Mouse (Mus musculus) myocyte (in vitro differentiated cells): Measurements from ENCODE around the gene Tmem116. TPM values are rescaled to one million over a fixed set of nuclear protein-coding genes. Genes with fewer than 3 reads are reported as not detected.
A peak's percentile ranks its signal among the peaks of the same experiment; 100 is the strongest.

Experiments used
- H3K27me3 ChIP-seq: one replicate; pipeline ENCODE4 v1.6.1; 2011; ENCODE audit not compliant: control insufficient read depth, insufficient read depth, insufficient read length
- H3K36me3 ChIP-seq: one replicate; pipeline ENCODE4 v1.6.1; 2011; ENCODE audit not compliant: control insufficient read depth, insufficient read depth
- H3K4me2 ChIP-seq: one replicate; pipeline ENCODE4 v1.6.1; 2011; ENCODE audit warnings: low read depth, control low read depth
- H3K4me3 ChIP-seq: one replicate; pipeline ENCODE4 v1.5.1; 2011; ENCODE audit warnings: mild to moderate bottlenecking, control low read depth, moderate library complexity
- H3K79me2 ChIP-seq: one replicate; pipeline ENCODE4 v1.6.1; 2011; ENCODE audit not compliant: control insufficient read depth, insufficient read depth
- H3ac ChIP-seq: one replicate; pipeline ENCODE4 v1.6.1; 2011; ENCODE audit not compliant: control insufficient read depth, insufficient read length
- CEBPB ChIP-seq: IDR thresholded peaks from 2 replicates; pipeline ENCODE4 v1.6.1; 2011; ENCODE audit warnings: mild to moderate bottlenecking, moderate library complexity; ENCODE audit not compliant: poor library complexity, insufficient read depth, severe bottlenecking
- E2F4 ChIP-seq: IDR thresholded peaks from one replicate; pipeline ENCODE4 v1.6.1; 2011; ENCODE audit warnings: mild to moderate bottlenecking, control low read depth, moderate library complexity; ENCODE audit not compliant: insufficient read depth
- MAX ChIP-seq: IDR thresholded peaks from one replicate; pipeline ENCODE4 v1.6.1; 2011; ENCODE audit warnings: low read depth, mild to moderate bottlenecking, control low read depth
- MYOD1 ChIP-seq, 3 experiments: IDR thresholded peaks; one replicate each; pipeline ENCODE4 v1.6.1; 2011; ENCODE audit warnings: control low read depth in 2 of 3, low read depth in 2 of 3, mild to moderate bottlenecking in 2 of 3, moderate library complexity in 1 of 3; ENCODE audit not compliant: insufficient read length in 2 of 3, control insufficient read depth in 1 of 3
- MYOG ChIP-seq, 3 experiments: IDR thresholded peaks; one replicate each; pipeline ENCODE4 v1.6.1; 2011; ENCODE audit warnings: control low read depth in 2 of 3, low read depth in 2 of 3, mild to moderate bottlenecking in 2 of 3; ENCODE audit not compliant: insufficient read length in 2 of 3, control insufficient read depth in 1 of 3, insufficient read depth in 1 of 3
- POLR2A ChIP-seq: IDR thresholded peaks from one replicate; pipeline ENCODE4 v1.6.1; 2011; ENCODE audit warnings: low read depth, mild to moderate bottlenecking, control low read depth, moderate library complexity; ENCODE audit not compliant: insufficient read length
- POLR2AphosphoS2 ChIP-seq: IDR thresholded peaks from one replicate; pipeline ENCODE4 v1.6.1; 2011; ENCODE audit warnings: low read depth, control low read depth; ENCODE audit not compliant: insufficient read length
- REST ChIP-seq: IDR thresholded peaks from one replicate; pipeline ENCODE4 v1.6.1; 2011; ENCODE audit warnings: mild to moderate bottlenecking, control low read depth, moderate library complexity; ENCODE audit not compliant: insufficient read depth, insufficient read length
- SRF ChIP-seq: IDR thresholded peaks from one replicate; pipeline ENCODE4 v1.6.1; 2011; ENCODE audit warnings: low read depth; ENCODE audit not compliant: control insufficient read depth, insufficient read length
- TCF12 ChIP-seq: IDR thresholded peaks from one replicate; pipeline ENCODE4 v1.6.1; 2011; ENCODE audit warnings: mild to moderate bottlenecking, control low read depth; ENCODE audit not compliant: poor library complexity, insufficient read depth, severe bottlenecking
- TCF3 ChIP-seq: IDR thresholded peaks from one replicate; pipeline ENCODE4 v1.6.1; 2011; ENCODE audit warnings: low read depth, control low read depth; ENCODE audit not compliant: insufficient read length
- USF1 ChIP-seq: IDR thresholded peaks from one replicate; pipeline ENCODE4 v1.6.1; 2011; ENCODE audit warnings: low read depth, mild to moderate bottlenecking, control low read depth, moderate library complexity
- polyA plus RNA-seq: library from polyadenylated mRNA; unstranded; fragments of >200 nt; fragmentation: generic; extraction: Trizol; gene quantifications from one replicate; pipeline ENCODE4 v1.2.1, GENCODE M21; 2012; ENCODE audit warnings: missing spikeins

Gene Tmem116
- polyA plus RNA-seq, 1 experiment = 3.3 TPM

GRCm38 (mm10) chr5:121461339-121462170 lies 9.9 kb downstream of the Tmem116 start:
- no peak overlapping the region for H3K4me2 ChIP-seq
- H3K36me3 ChIP-seq = no peaks in the 10 kb centered on the region
- H3K4me3 ChIP-seq = no peak overlapping the region
- no peak overlapping the region for H3ac ChIP-seq
- no peaks in the 10 kb centered on the region for H3K79me2 ChIP-seq
- no peak for TF ChIP-seq TCF12
- peak; percentile 57 for TF ChIP-seq POLR2AphosphoS2
- no peak for TF ChIP-seq MYOD1 (IDR thresholded peaks at IDR 0.05; ENCODE audit: control insufficient read depth in 1 of 3, insufficient read length in 2 of 3, low read depth in 2 of 3)
- TF ChIP-seq CEBPB = no peak
- no peaks in the 10 kb centered on the region for H3K27me3 ChIP-seq

- Histone ChIP-seq H3K4me3 (no peak overlapping the region), H3K27me3 (no peaks in the 10 kb centered on the region), H3K4me2 (no peak overlapping the region), H3K79me2 (no peaks in the 10 kb centered on the region), H3K36me3 (no peaks in the 10 kb centered on the region), H3ac (no peak overlapping the region)
- TF ChIP-seq CEBPB (no peak), USF1 (no peak), POLR2A (no peak), TCF12 (no peak), MAX (no peak), E2F4 (no peak), SRF (no peak), POLR2AphosphoS2 (no peak), REST (no peak), MYOG (IDR thresholded peaks at IDR 0.05; ENCODE audit: control insufficient read depth in 1 of 3, insufficient read depth in 1 of 3, insufficient read length in 2 of 3, low read depth in 2 of 3) (no peak), MYOD1 (IDR thresholded peaks at IDR 0.05; ENCODE audit: control insufficient read depth in 1 of 3, insufficient read length in 2 of 3, low read depth in 2 of 3) (no peak), TCF3 (no peak)
These were observed 10.4 kb downstream of the Tmem116 start for GRCm38 (mm10) chr5:121462171-121462502.

- Histone ChIP-seq H3K4me2 (no peak overlapping the region), H3K79me2 (no peaks in the 10 kb centered on the region), H3K4me3 (no peak overlapping the region), H3K36me3 (no peaks in the 10 kb centered on the region), H3K27me3 (peaks cover 7% of the 10 kb centered on the region), H3ac (no peak overlapping the region)
- TF ChIP-seq POLR2AphosphoS2 = no peak
- no peak for TF ChIP-seq POLR2A
- TF ChIP-seq TCF12 = no peak
- TF ChIP-seq MYOG (IDR thresholded peaks at IDR 0.05; ENCODE audit: control insufficient read depth in 1 of 3, insufficient read depth in 1 of 3, insufficient read length in 2 of 3, low read depth in 2 of 3) = no peak
- no peak for TF ChIP-seq E2F4
- TF ChIP-seq TCF3 = no peak
- no peak for TF ChIP-seq MAX
- TF ChIP-seq CEBPB = no peak
- TF ChIP-seq REST = no peak
- no peak for TF ChIP-seq SRF
- no peak for TF ChIP-seq MYOD1 (IDR thresholded peaks at IDR 0.05; ENCODE audit: control insufficient read depth in 1 of 3, insufficient read length in 2 of 3, low read depth in 2 of 3)
- no peak for TF ChIP-seq USF1
These were observed 11.3 kb downstream of the Tmem116 start for GRCm38 (mm10) chr5:121462967-121463366.

GRCm38 (mm10) chr5:121463601-121464250 lies 12.0 kb downstream of the Tmem116 start:
- Histone ChIP-seq H3K4me3 (no peak overlapping the region), H3K27me3 (peaks cover 7% of the 10 kb centered on the region), H3ac (no peak overlapping the region), H3K4me2 (no peak overlapping the region), H3K36me3 (no peaks in the 10 kb centered on the region), H3K79me2 (no peaks in the 10 kb centered on the region)
- no peak for TF ChIP-seq MYOG (IDR thresholded peaks at IDR 0.05; ENCODE audit: control insufficient read depth in 1 of 3, insufficient read depth in 1 of 3, insufficient read length in 2 of 3, low read depth in 2 of 3)

GRCm38 (mm10) chr5:121469566-121469965 lies 17.9 kb downstream of the Tmem116 start:
- Histone ChIP-seq H3K4me3 (no peak overlapping the region), H3K79me2 (no peaks in the 10 kb centered on the region), H3ac (no peak overlapping the region), H3K4me2 (no peak overlapping the region), H3K36me3 (no peaks in the 10 kb centered on the region), H3K27me3 (peaks cover 7% of the 10 kb centered on the region)
- TF ChIP-seq CEBPB (no peak), E2F4 (no peak), SRF (no peak), USF1 (no peak), TCF12 (no peak), MAX (no peak), MYOG (IDR thresholded peaks at IDR 0.05; ENCODE audit: control insufficient read depth in 1 of 3, insufficient read depth in 1 of 3, insufficient read length in 2 of 3, low read depth in 2 of 3) (no peak), POLR2AphosphoS2 (no peak), REST (no peak), MYOD1 (IDR thresholded peaks at IDR 0.05; ENCODE audit: control insufficient read depth in 1 of 3, insufficient read length in 2 of 3, low read depth in 2 of 3) (no peak)
